Mouse (Mus musculus) lung, embryonic 16.5 days (tissue): ENCODE results near the gene Tent5a. TPM values are rescaled to one million over a fixed set of nuclear protein-coding genes. Genes with fewer than 3 reads are reported as not detected.
A peak's percentile ranks its signal among the peaks of the same experiment; 100 is the strongest.

Experiments
- ATAC-seq: fragments of 200-750 bp; cut with Nextera tagmentation; 2 replicates; pipeline ENCODE4 v1.8.0; 2017; ENCODE audit warnings: low read depth, mild to moderate bottlenecking, moderate library complexity
- H3K27ac ChIP-seq: fragments of 300-500 bp; sonication (generic); 2 replicates; pipeline ENCODE4 v1.5.1; 2014; ENCODE audit warnings: mild to moderate bottlenecking, control low read depth, low read length
- H3K27me3 ChIP-seq: fragments of 300-500 bp; sonication (generic); 2 replicates; pipeline ENCODE4 v1.6.1; 2014; ENCODE audit warnings: low read depth, low read length, mixed read lengths; ENCODE audit not compliant: control insufficient read depth, insufficient read depth
- H3K36me3 ChIP-seq: fragments of 300-500 bp; sonication (generic); 2 replicates; pipeline ENCODE4 v1.6.1; 2014; ENCODE audit warnings: low read length; ENCODE audit not compliant: control insufficient read depth, insufficient read depth
- H3K4me1 ChIP-seq: fragments of 300-500 bp; sonication (generic); replicated peaks from 2 replicates; pipeline ENCODE4 v1.6.1; 2014; ENCODE audit warnings: low read length, mixed read lengths; ENCODE audit not compliant: control insufficient read depth, insufficient read depth
- H3K4me2 ChIP-seq: fragments of 300-500 bp; sonication (generic); 2 replicates; pipeline ENCODE4 v1.6.1; 2014; ENCODE audit warnings: low read depth, low read length, control low read depth
- H3K4me3 ChIP-seq: fragments of 300-500 bp; sonication (generic); 2 replicates; pipeline ENCODE4 v1.5.1; 2014; ENCODE audit warnings: mild to moderate bottlenecking, low read length, control low read depth
- H3K9ac ChIP-seq: fragments of 300-500 bp; sonication (generic); 2 replicates; pipeline ENCODE4 v1.6.1; 2014; ENCODE audit warnings: low read length, control low read depth
- H3K9me3 ChIP-seq: fragments of 300-500 bp; sonication (generic); 2 replicates; pipeline ENCODE4 v1.6.1; 2016; ENCODE audit warnings: low read length; ENCODE audit not compliant: control insufficient read depth
- WGBS: fragments of 180-500 bp; shearing (Covaris S2); extraction: QIAGEN DNeasy Blood & Tissue Kit; methylation state at CpG from one replicate; pipeline ENCODE4 v1.1.7; 2014; 5-methylcytosine and 5-hydroxymethylcytosine counted together
- polyA plus RNA-seq: library from polyadenylated mRNA; unstranded; fragments of >200 nt; fragmentation: Nextera tagmentation; extraction: Ambion mirVana; gene quantifications from 2 replicates; pipeline ENCODE4 v1.2.1, GENCODE M21; 2015

The Tent5a gene
- 9.1 and 9.7 TPM in 2 replicates for polyA plus RNA-seq

DNA sequence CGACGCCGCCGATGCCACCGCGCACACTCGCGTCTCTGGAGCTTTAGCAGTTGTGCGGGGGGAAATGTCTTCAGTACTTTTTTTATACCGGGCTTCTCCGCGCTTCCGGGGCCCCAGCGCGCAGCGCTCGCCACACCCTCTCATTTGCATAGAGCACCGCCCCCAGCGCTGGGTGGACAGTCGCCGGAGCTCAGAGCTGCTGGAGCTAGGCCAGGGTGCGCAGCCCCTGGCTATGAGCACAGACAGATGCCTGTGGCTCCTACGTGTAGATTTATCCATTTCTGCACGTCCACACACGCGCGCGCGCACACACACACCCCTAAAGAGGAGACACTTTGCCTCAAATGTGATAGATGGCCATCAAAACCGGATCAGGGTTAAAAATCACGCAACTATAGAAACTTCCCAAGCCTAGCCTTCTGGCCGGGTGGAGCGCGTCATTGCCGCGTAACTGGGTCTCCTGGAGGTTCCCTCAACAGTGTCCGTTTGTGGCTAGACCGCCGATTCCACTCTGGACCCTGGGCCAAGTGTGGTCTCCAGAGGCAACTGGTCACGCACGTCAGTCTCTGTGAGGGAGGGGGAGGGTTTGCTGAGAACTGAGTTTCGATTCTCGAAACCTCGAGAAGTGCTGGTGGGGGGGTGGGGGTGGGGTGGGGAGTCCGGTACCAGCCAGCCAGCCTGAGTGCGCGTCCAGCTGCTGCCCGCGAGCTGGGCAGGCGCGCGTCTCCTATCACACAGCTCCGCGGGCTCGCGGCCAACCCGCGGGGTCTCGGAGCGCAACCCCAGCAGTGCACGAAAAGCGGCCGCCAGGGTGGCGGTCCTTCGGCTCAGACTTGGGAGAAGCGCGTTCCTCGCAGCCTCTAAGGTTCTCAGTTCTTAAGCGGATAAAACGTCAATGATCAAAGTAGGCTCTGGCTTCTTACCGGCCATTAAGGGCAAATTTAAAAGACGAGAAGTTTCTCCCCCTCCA is at the start of gene Tent5a:
Tent5a (minus strand) TSS at position 107 of the 970 bp plus-strand sequence.
- ATAC-seq, result peak; percentile 95
- Histone ChIP-seq H3K4me3 (peak within 1 kb of the TSS; percentile 76), H3K27ac (peak within 1 kb of the TSS; percentile 82), H3K4me1 (peaks cover 9% of the 10 kb centered on the region; the same call in 1 of the 2 replicates), H3K4me2 (peak within 1 kb of the TSS; percentile 69), H3K9me3 (no peaks in the 10 kb centered on the region), H3K36me3 (no peaks in the 10 kb centered on the region), H3K9ac (peak within 1 kb of the TSS; percentile 77), H3K27me3 (peaks cover 4% of the 10 kb centered on the region; the same call in 1 of the 2 replicates)
- under 1% methylated on average over 71 of the region's 72 CpGs for WGBS

DNA sequence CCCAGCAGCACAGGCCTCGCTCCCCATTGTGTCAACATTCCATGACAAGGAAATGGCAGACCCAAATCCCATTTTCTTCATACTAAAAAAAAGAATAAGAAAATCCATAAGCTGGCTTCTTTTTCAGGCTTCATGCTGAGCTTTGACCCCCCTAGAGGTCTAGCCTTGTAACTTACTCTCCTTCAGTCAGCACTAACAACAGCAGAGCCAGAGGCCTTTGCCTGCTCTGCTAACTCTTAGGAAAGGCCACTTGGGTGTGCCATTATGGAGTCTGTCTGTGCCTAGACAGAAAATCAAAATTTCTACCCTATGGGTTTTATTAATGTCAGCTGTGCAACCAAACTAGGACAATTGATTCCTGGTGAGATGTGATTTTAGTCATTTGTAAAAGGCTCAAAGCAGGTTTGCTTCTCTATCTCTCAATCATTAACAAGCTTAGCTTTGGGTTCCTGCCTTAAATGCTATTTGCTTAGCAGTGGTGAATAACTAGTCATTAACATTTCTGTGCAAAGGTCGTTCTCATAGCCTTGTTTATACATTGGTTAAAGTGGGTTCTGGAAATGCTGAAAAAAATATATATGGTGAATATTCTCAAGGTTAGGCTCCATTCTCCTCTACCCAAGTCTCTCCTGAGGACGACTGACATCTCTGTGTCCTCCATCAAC is 49.6 kb upstream of the Tent5a start:
- H3K9me3 ChIP-seq, result no peaks in the 10 kb centered on the region
- no peak overlapping the region for H3K4me2 ChIP-seq
- no peak for ATAC-seq
- H3K9ac ChIP-seq, result no peak overlapping the region
- no peaks in the 10 kb centered on the region for H3K36me3 ChIP-seq
- WGBS, result 74% methylated on average over 3 of the region's 3 CpGs
- H3K4me3 ChIP-seq, result no peak overlapping the region
- H3K27ac ChIP-seq, result no peak overlapping the region
- no peaks in the 10 kb centered on the region for H3K27me3 ChIP-seq
- no peaks in the 10 kb centered on the region for H3K4me1 ChIP-seq

GRCm38 (mm10) chr9:85375152-85375551 is 48.0 kb upstream of the Tent5a start:
- H3K27ac ChIP-seq, result no peak overlapping the region
- 74% methylated on average over 4 of the region's 4 CpGs for WGBS
- no peaks in the 10 kb centered on the region for H3K36me3 ChIP-seq
- no peaks in the 10 kb centered on the region for H3K9me3 ChIP-seq
- H3K27me3 ChIP-seq, result no peaks in the 10 kb centered on the region
- ATAC-seq, result no peak
- no peak overlapping the region for H3K9ac ChIP-seq
- no peak overlapping the region for H3K4me3 ChIP-seq
- H3K4me2 ChIP-seq, result no peak overlapping the region
- no peaks in the 10 kb centered on the region for H3K4me1 ChIP-seq

DNA sequence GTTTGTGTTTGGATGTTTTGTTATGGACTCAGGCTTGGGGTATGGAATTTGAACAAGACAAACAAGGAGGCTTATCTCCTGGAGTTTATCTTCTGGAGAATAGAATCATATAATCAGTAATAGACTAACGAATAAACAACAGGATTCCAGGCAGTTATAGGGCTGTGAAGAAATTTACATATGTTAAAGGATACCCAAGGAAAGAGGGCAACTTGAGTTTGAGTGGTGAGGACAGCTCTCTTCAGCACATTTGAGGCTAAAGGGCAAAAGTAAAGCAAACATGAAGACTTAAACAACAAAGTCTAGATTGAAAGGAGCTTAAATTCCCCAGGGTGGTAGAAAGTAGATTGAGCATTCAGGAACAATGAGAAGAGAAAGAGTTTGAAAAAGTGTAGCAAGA is 44.9 kb upstream of the Tent5a start:
- no peak for ATAC-seq

GRCm38 (mm10) chr9:85369512-85369911 is 42.4 kb upstream of the Tent5a start:
- Histone ChIP-seq H3K36me3 (no peaks in the 10 kb centered on the region), H3K27me3 (no peaks in the 10 kb centered on the region), H3K4me2 (no peak overlapping the region), H3K27ac (no peak overlapping the region), H3K9me3 (no peaks in the 10 kb centered on the region), H3K9ac (no peak overlapping the region), H3K4me3 (no peak overlapping the region), H3K4me1 (no peaks in the 10 kb centered on the region)
- WGBS, result 71% methylated on average over 5 of the region's 5 CpGs
- ATAC-seq, result no peak

More for the DNA sequence above, 44.9 kb upstream of the Tent5a start:
- Histone ChIP-seq H3K9me3 (no peaks in the 10 kb centered on the region), H3K27me3 (no peaks in the 10 kb centered on the region), H3K9ac (no peak overlapping the region), H3K4me1 (no peaks in the 10 kb centered on the region), H3K4me2 (no peak overlapping the region), H3K27ac (no peak overlapping the region), H3K36me3 (no peaks in the 10 kb centered on the region), H3K4me3 (no peak overlapping the region)
- 45% methylated on average over 1 of the region's 1 CpGs for WGBS

GRCm38 (mm10) chr9:85357154-85357860 is 30.2 kb upstream of the Tent5a start:
- H3K9ac ChIP-seq, result no peak overlapping the region
- H3K4me1 ChIP-seq, result no peaks in the 10 kb centered on the region
- H3K4me3 ChIP-seq, result no peak overlapping the region
- H3K9me3 ChIP-seq, result no peaks in the 10 kb centered on the region
- 82% methylated on average over 7 of the region's 7 CpGs for WGBS
- no peak overlapping the region for H3K27ac ChIP-seq
- no peaks in the 10 kb centered on the region for H3K36me3 ChIP-seq
- H3K27me3 ChIP-seq, result no peaks in the 10 kb centered on the region
- no peak overlapping the region for H3K4me2 ChIP-seq
- no peak for ATAC-seq

GRCm38 (mm10) chr9:85355559-85355958 is 28.4 kb upstream of the Tent5a start:
- no peaks in the 10 kb centered on the region for H3K27me3 ChIP-seq
- H3K36me3 ChIP-seq, result no peaks in the 10 kb centered on the region
- WGBS, result 58% methylated on average over 5 of the region's 5 CpGs
- no peak overlapping the region for H3K4me2 ChIP-seq
- no peaks in the 10 kb centered on the region for H3K9me3 ChIP-seq
- H3K4me1 ChIP-seq, result no peaks in the 10 kb centered on the region
- H3K4me3 ChIP-seq, result no peak overlapping the region
- H3K9ac ChIP-seq, result no peak overlapping the region
- H3K27ac ChIP-seq, result no peak overlapping the region
- ATAC-seq, result no peak

DNA sequence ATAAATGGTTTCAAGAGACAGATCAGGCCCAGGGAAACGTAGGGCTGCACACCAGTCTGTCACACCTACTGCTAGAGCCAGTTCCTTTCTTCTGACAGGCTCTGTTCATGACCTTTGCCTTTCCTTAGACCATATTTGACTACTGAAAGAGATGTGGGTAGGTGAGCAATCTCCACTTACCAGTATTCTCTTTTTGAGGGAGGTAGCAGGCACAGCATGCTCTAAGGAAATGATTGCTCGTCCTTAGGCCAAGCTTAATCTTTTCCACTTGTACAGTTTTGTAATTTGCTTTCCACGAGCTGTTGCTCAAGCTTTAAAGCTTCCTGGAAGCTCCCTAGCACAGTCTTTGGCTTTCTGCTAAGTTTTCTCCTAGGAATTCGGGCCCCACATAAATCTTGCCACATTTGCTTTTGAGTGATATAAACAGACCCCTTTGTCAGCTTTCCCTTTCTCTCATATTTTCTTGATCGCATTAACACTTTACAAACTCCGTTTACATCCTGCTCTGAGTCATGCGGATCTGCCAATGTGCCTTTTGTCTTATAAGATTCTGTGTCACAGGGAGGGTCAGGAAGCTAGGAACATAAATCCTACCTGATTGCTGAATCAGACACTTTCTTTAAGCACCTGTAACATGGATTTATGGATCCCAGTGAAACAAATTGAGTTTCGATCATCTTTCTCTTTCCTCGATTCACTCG is 20.8 kb upstream of the Tent5a start:
- no peaks in the 10 kb centered on the region; the same call in 1 of the 2 replicates for H3K27me3 ChIP-seq
- no peak overlapping the region for H3K9ac ChIP-seq
- H3K4me2 ChIP-seq, result no peak overlapping the region
- H3K9me3 ChIP-seq, result no peaks in the 10 kb centered on the region
- no peak overlapping the region for H3K27ac ChIP-seq
- 48% methylated on average over 10 of the region's 10 CpGs for WGBS
- peaks cover 6% of the 10 kb centered on the region; the same call in 1 of the 2 replicates for H3K4me1 ChIP-seq
- no peaks in the 10 kb centered on the region for H3K36me3 ChIP-seq
- H3K4me3 ChIP-seq, result no peak overlapping the region
- ATAC-seq, result 0 out of 2 replicates have a peak, but pooled peaks have one; percentile 36
